Mouse (Mus musculus): ENCODE data around the gene Insyn1. TPM values are rescaled to one million over a fixed set of nuclear protein-coding genes. Genes with fewer than 3 reads are reported as not detected.

Gene Insyn1
- total RNA-seq, 2 experiments from 2014 or later: not detected

- no peak for ATAC-seq (replicated peaks; ENCODE audit: poor library complexity)
Observed at GRCm38 (mm10) chr9:58530407-58530806, 42.0 kb downstream of the Insyn1 start.

DNA sequence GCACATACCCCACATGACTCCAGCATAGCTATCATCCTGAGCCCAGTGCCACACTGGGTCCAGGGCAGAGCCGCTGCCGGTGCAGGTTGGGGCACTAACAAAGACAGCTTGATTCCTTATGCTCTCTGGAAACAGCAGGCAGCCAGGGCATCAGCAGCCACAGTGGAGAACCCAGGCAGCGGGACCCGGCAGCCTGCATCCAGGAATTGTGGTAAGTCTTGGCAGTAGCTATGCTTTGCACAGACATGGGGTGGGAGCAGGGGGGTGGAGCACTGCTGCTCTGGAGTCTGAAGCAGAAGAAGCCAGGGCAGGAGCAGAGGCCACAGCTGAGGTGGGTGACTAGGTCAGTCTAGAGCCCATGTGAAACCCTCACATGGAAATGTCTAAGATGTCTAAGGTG is 43.8 kb downstream of the Insyn1 start:
- ATAC-seq (replicated peaks; ENCODE audit: poor library complexity): no peak

GRCm38 (mm10) chr9:58533322-58533721 is 44.9 kb downstream of the Insyn1 start:
- no peak for ATAC-seq (replicated peaks; ENCODE audit: poor library complexity)

- ATAC-seq (replicated peaks; ENCODE audit: poor library complexity): peak; percentile 75
Observed at GRCm38 (mm10) chr9:58534766-58535165, 46.4 kb downstream of the Insyn1 start.

GRCm38 (mm10) chr9:58535447-58536134 is 47.2 kb downstream of the Insyn1 start:
- peak; percentile 78 for ATAC-seq (replicated peaks; ENCODE audit: poor library complexity)

DNA sequence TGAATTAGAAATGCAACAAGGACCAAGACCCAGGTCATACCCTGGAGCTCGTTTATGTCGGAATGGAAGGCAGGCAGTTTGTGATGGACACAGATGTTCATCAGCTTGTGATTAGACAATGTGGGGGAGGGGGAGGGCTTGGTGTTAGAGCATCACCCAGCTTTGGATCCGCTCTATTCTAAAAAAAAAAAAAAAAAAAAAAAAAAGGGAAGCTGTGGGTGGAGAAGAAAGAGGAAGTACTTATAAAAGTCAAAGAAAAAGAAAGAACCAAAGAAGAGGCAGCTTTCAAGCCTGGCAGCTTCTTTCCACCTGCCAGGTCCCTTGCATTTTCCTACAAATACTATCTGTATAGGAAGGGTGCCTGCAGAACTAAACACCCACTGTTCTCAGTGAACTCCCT is 49.4 kb downstream of the Insyn1 start:
- peak; percentile 29 for ATAC-seq (replicated peaks; ENCODE audit: poor library complexity)

- ATAC-seq (replicated peaks; ENCODE audit: poor library complexity): peak; percentile 38; the same call in 1 of the 2 replicates
Observed at GRCm38 (mm10) chr9:58539886-58540285, 51.5 kb downstream of the Insyn1 start.

DNA sequence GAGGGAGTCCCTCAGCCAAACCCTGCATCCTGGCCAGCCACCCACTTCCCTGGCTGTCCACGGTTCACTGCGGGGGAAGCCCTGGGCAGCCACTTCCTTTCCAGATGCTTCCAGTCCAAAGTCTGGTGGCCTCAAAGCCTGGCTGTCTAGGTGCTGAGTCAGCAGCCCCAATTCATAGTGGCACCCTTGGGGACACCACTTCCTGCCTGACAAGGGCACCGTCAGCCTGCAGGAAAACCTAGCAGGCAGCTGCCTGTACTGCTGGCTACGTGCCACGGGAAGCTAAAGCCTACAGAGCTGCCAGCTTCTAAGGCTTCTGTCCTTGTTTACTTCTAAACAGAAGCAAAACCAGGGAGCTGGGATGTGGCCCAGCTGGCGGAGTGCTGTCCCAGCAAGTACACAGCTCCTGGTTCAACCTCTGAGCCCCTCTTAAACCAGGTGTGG is 53.5 kb downstream of the Insyn1 start:
- ATAC-seq (replicated peaks; ENCODE audit: poor library complexity): peak; percentile 78

DNA sequence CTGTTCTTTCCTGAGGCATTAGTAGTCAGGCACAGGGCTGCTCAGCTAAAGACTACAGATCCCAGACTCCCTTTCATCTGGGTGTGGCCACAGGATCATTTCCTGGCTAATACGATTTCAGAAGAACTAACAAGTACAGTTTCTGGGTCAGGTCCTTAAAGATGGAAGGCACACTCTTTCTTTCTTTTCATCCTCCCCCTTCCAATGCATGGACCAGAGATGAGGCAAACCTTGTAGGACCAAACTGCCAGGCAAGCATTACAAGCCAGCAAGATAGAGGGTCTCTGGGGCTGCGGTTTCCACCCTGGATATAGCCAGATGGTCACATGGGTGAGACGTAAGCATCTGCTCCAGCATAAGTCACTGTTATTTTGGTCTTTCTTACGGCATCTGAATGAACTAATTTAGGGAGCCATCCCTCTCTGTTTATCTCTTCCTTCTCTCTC is 56.5 kb downstream of the Insyn1 start:
- no peak for ATAC-seq (replicated peaks; ENCODE audit: poor library complexity)

- ATAC-seq (replicated peaks; ENCODE audit: poor library complexity): no peak
Observed at GRCm38 (mm10) chr9:58545428-58545827, 57.0 kb downstream of the Insyn1 start.

- no peak for ATAC-seq (replicated peaks; ENCODE audit: poor library complexity)
Observed at GRCm38 (mm10) chr9:58546630-58547360, 58.4 kb downstream of the Insyn1 start.

DNA sequence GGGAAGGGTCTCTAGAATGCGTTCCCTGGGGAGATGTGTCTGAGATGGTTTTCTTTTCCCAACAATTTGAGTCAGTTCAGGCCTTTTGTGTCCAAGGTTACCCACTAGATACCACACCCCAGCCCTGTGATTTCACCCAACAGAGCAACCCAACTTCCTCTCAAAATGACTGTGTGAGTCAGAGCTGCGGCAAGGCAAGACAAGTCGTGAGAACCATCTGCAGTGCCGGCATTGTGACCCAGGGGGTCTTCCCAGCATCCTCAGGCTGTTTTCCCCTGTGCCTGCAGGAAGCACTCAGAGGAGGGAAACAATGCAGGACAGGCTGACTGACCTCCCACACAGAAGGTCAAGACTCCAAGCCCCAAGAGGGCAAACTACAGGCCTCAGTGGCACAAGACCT is 60.5 kb downstream of the Insyn1 start:
- peak; percentile 48 for ATAC-seq (replicated peaks; ENCODE audit: poor library complexity)

Other genes with a start within 250 kb of the Insyn1 start
- 32.6 and 41.2 TPM in 2 replicates for gene Pml, start 238.8 kb upstream of the Insyn1 start, total RNA-seq (2015)
- gene Pml, start 238.8 kb upstream of the Insyn1 start, total RNA-seq (2017): 13.2 and 14.5 TPM in 2 replicates
- 1.9 and 6.7 TPM in 2 replicates for gene Stoml1, start 235.4 kb upstream of the Insyn1 start, total RNA-seq (2015)
- gene Stoml1, start 235.4 kb upstream of the Insyn1 start, total RNA-seq (2017): 7.3 and 7.9 TPM in 2 replicates
- gene Loxl1, start 175.4 kb upstream of the Insyn1 start, total RNA-seq (2015): not detected in 2 replicates
- not detected in 2 replicates for gene Loxl1, start 175.4 kb upstream of the Insyn1 start, total RNA-seq (2017)
- gene Tbc1d21, start 118.1 kb upstream of the Insyn1 start, total RNA-seq (2015): not detected in 2 replicates
- gene Tbc1d21, start 118.1 kb upstream of the Insyn1 start, total RNA-seq (2017): not detected in 2 replicates
- gene Cd276, start 66.8 kb downstream of the Insyn1 start, total RNA-seq (2015): 0.10 and 0.52 TPM in 2 replicates
- 0.20 TPM in 1 of 2 replicates, not detected in the other for gene Cd276, start 66.8 kb downstream of the Insyn1 start, total RNA-seq (2017)
- gene Nptn, start 93.6 kb downstream of the Insyn1 start, total RNA-seq (2015): 198 and 226 TPM in 2 replicates
- 90.3 and 106 TPM in 2 replicates for gene Nptn, start 93.6 kb downstream of the Insyn1 start, total RNA-seq (2017)

Measured in megakaryocyte progenitor cell, adult 5-6 weeks (primary cell).